Mouse (Mus musculus): Measurements from ENCODE around the gene Eapp.
A peak's percentile ranks its signal among the peaks of the same experiment; 100 is the strongest.
"Not testable (repeated sequence)": the region's sequence is repeated elsewhere in the genome, so short reads cannot be mapped to it uniquely, and the experiment has no call there.

Gene Eapp

GRCm38 (mm10) chr12:54695511-54696241 lies at the start of gene Eapp:
Gene Eapp, minus strand, starts transcription at chr12:54695897.
- peak; percentile 97 for DNase-seq

- peak; percentile 52 for DNase-seq
Measured at GRCm38 (mm10) chr12:54738661-54739243, 43.1 kb upstream of the Eapp start.

GRCm38 (mm10) chr12:54737891-54738660 lies 42.4 kb upstream of the Eapp start:
- DNase-seq: not testable (repeated sequence)

- DNase-seq: peak; percentile 46
Measured at GRCm38 (mm10) chr12:54734307-54735131, 38.8 kb upstream of the Eapp start.

GRCm38 (mm10) chr12:54729140-54730059 lies 33.7 kb upstream of the Eapp start:
- not testable (repeated sequence) for DNase-seq

GRCm38 (mm10) chr12:54718871-54719786 lies 23.4 kb upstream of the Eapp start:
- DNase-seq: not testable (repeated sequence)

- DNase-seq: not testable (repeated sequence)
Measured at GRCm38 (mm10) chr12:54717516-54717915, 21.8 kb upstream of the Eapp start.

- peak; percentile 75 for DNase-seq
Measured at GRCm38 (mm10) chr12:54713822-54714626, 18.3 kb upstream of the Eapp start.

- DNase-seq: peak; percentile 52
Measured at GRCm38 (mm10) chr12:54710494-54710879, 14.8 kb upstream of the Eapp start.

- peak; percentile 24 for DNase-seq
Measured at GRCm38 (mm10) chr12:54709691-54710493, 14.2 kb upstream of the Eapp start.

- no peak for DNase-seq
Measured at GRCm38 (mm10) chr12:54699394-54699793, 3.7 kb upstream of the Eapp start.

GRCm38 (mm10) chr12:54697791-54698250 lies 2.1 kb upstream of the Eapp start:
- DNase-seq: no peak

- peak; percentile 57 for DNase-seq
Measured at GRCm38 (mm10) chr12:54697003-54697597, 1.4 kb upstream of the Eapp start.

GRCm38 (mm10) chr12:54696242-54697002 lies 725 bp upstream of the Eapp start:
- peak; percentile 98 for DNase-seq

GRCm38 (mm10) chr12:54694847-54695510 lies 718 bp downstream of the Eapp start:
- DNase-seq: no peak

GRCm38 (mm10) chr12:54689082-54689481 lies 6.6 kb downstream of the Eapp start:
- DNase-seq: no peak

GRCm38 (mm10) chr12:54683182-54683581 lies 12.5 kb downstream of the Eapp start:
- no peak for DNase-seq
